Mouse (Mus musculus) ES-E14 (cell line): Measurements from ENCODE around the gene Clcnkb.

Source experiments
- CHD2 ChIP-seq: IDR thresholded peaks from 2 replicates; pipeline ENCODE4 v1.6.1; 2014; ENCODE audit warnings: mild to moderate bottlenecking, low read depth, low read length, inconsistent platforms
- ZNF384 ChIP-seq: IDR thresholded peaks from 2 replicates; pipeline ENCODE4 v1.6.1; 2012; ENCODE audit warnings: low read depth, low read length, inconsistent platforms

DNA sequence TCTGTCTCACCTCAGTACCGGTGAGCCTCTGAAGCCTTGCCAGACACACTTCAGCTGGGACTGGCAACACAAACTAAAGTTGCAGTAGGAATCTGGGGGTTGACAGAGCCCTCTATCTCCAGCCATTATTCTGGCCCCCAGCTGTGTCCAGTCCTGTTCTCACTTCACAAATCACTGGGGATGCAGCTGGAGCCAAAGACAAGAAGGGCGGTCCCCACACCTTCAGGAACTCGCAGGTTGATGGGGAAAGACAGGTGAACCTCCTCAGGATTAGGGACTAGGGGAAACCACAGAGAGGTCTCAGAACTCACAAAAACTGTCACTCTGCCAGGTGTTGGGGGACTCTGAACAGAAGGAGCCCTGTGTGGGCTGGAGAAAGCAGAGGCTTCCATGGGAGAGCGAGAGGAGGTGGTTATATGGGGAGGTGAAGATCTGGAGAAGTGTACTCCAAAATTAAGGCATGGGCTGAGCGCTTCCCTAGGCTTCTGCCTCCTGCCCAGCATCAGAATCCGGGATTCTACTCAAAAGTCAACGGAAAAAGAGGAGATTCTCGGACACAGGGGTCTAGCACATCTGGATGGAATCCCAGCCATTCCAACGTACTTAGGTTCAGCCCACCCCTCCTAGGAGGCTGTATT is 4.5 kb upstream of the Clcnkb start, which contains the start of gene Hspb7:
- TF ChIP-seq ZNF384 (no peak), CHD2 (no peak)
